Mouse (Mus musculus): ENCODE data around the gene Ms4a4d.

Ms4a4d gene

DNA sequence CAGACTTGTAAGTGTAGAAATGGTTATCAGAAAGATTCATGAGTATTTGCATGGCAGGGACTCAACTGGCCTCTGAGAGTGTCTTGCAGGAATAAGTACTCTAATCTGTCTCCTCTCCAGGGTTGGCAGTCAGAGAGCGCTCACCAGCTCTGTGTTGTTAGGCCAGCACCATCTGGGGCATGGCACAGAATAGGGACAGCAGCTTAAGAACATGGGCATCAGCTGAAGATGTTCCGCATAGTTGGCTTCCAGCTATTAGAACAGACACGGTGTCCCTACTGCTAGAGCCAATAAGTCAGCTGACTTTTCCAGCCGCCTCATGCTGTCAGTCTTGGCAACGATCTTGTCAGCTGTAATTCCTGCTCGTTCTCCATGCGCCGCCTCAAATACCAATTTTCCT lies 38.4 kb downstream of the Ms4a4d start:
- DNase-seq (ENCODE audit: low spot score in 2 of 2) = no peak

DNA sequence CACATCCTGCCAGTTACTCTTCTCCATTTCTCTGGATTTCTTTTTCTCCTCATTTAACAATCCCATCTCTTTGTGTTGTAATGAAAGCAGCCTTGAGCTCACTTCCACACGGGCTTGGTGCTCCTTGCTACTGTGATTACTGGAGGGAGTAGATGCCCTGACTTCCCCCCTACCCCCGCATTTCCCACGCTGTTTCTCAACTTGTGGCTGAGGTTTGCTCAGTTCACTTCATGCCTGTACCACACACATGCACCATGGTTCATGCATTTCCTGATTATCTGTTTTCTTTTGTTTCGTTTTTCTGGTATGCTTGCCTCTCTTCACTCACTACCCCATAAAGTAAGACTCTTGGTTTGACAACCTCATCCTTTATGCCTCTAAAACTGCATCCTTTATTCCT lies 52.6 kb downstream of the Ms4a4d start:
- no peak for DNase-seq (ENCODE audit: low spot score in 2 of 2)

GRCm38 (mm10) chr19:11589891-11590449 lies 53.4 kb downstream of the Ms4a4d start:
- DNase-seq (ENCODE audit: low spot score in 2 of 2) = no peak

DNA sequence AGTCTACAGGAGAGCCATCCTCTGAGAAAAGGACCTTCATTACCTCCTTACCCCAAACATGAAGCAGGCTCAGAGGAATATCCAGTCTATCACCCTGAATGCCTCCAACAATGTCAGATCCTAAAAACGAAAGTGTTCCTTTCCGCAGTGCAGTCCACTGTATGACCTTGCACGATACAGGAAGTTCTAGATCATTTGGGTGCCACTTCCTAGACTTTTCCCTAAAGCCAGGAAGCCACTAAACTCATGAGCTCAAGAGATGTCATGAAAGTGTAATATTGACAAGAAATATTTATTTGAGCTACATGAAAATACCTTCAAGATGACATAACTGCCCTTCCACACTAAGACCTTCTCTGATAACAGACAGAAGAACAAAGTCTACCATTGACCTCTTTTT lies 64.7 kb downstream of the Ms4a4d start:
- no peak for DNase-seq (ENCODE audit: low spot score in 2 of 2)

DNA sequence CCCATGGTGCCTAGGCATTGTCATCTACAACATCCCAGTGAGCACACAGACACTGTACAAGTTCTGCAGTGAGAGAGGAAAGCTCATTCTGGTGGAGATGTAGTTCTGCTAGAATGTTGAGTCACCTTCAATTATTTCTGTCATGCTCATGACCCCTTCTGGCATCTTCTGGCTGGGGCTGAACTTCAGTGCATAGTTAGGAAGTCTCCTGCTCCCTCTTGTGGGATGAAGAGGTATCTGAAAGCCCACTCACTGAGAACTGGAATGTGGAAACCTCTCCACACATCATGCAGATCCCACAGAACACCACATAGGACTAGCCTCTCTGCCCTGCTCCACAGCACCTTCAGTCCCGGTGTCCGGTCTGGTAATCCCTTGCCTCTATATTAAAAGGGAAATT lies 65.4 kb downstream of the Ms4a4d start:
- DNase-seq (ENCODE audit: low spot score in 2 of 2) = no peak

DNA sequence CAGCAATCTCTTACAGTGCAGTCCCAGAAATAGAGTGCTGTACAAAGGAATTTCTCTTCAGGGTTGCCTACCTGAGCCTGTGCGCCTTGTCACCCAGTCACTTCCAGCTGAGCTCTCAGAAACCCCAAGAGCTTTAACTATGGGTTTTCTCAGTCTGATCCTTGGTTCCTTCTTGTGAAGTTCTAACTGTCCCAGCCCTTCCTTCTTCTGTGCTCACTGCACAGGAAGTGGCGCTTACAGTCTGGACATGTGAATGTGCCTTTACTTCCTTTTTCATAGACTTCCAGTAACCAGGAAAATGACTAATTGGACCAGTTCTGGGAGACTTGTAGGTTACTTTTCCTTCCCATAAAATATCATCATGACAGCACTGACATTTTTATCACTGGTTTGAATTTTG lies 68.0 kb downstream of the Ms4a4d start, which contains the start of gene Ms4a6d:
Ms4a6d (minus strand) TSS at position 247 of the 400 bp plus-strand sequence.
- DNase-seq (ENCODE audit: low spot score in 2 of 2) = no peak
